In the genomic region with DNA sequence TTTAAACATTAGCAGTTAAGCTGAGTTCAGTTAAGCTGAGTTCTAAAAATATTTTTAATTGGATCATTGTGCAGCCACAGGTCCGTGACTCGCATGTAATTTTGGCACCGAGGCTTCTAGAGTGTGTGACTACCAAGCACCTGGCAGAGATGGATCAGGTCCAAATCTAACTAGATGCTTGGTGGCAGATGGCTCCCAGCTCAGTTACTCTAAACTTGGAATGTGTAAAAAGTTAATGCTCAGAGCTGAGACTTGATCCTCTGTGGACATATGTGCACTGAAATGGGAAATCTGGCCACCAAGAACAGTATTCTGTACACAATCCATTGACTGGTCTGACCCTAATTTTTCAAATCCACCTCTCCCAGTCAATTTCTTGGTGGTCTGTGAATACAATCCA, we compare ENCODE assay signal across 9 mouse cellular contexts.
DNase-seq lines count a peak whose midpoint lies in the region; ATAC-seq and TF ChIP-seq lines count a peak whose summit lies in the region.
"Had no signal": no experiment of that assay in that cellular context is flagged by ENCODE, and none has a peak within 500 bp of the region (broad histone marks: within the 10 kb centered on the region; RNA-seq: fewer than 3 reads in every experiment).

No protein-coding gene starts in this region.

- DNase-seq in heart, postnatal 10 days: peak; percentile 15 to 33
- no peak for DNase-seq in heart, postnatal 25 days (ENCODE audit: low spot score)
- peak; percentile 66 to 92 for DNase-seq in cerebellum, adult 2 months
- DNase-seq in left cerebral cortex, postnatal 36 days (ENCODE audit: low spot score in 2 of 2): peak; percentile 59 to 70
- DNase-seq in spleen, postnatal 10 days (ENCODE audit: low spot score in 2 of 2): no peak
- no peak for DNase-seq in neural tube, embryonic 10.5 days (ENCODE audit: extremely low spot score, low spot score)

- H3K27ac ChIP-seq in cerebellum, adult 2 months (ENCODE audit: insufficient read depth, low read length): no peak overlapping the region
- H3K27ac ChIP-seq in hindbrain, embryonic 16.5 days (ENCODE audit: low read depth, low read length): no peak overlapping the region
- H3K27ac ChIP-seq: kidney, postnatal 0 days had no signal

- no peak overlapping the region for H3K4me3 ChIP-seq in cerebellum, adult 2 months (replicated peaks; ENCODE audit: insufficient read depth, low read depth, low read length)
- no peak overlapping the region for H3K4me3 ChIP-seq in hindbrain, embryonic 16.5 days (ENCODE audit: low read length)

- no peak for TF ChIP-seq POLR2A in cerebellum, adult 2 months (IDR thresholded peaks at IDR 0.05; ENCODE audit: borderline replicate concordance, insufficient read depth, low read length)

- H3K9me3 ChIP-seq in hindbrain, embryonic 16.5 days (ENCODE audit: control insufficient read depth, low read length): no peaks in the 10 kb centered on the region

- no peaks in the 10 kb centered on the region for H3K27me3 ChIP-seq in cerebellum, adult 2 months (ENCODE audit: control insufficient read depth, insufficient read depth, low read length)
- no peaks in the 10 kb centered on the region for H3K27me3 ChIP-seq in hindbrain, embryonic 16.5 days (replicated peaks; ENCODE audit: control insufficient read depth, insufficient read depth, low read length)

- H3K4me1 ChIP-seq in cerebellum, adult 2 months (ENCODE audit: control insufficient read depth, insufficient read depth, low read length): no peaks in the 10 kb centered on the region
- no peaks in the 10 kb centered on the region; the same call in 1 of the 2 replicates for H3K4me1 ChIP-seq in hindbrain, embryonic 16.5 days (ENCODE audit: control insufficient read depth, insufficient read depth, low read depth, low read length)

- H3K9ac ChIP-seq in hindbrain, embryonic 16.5 days (ENCODE audit: low read depth, low read length): no peak overlapping the region

- TF ChIP-seq CTCF in cerebellum, adult 2 months (IDR thresholded peaks at IDR 0.05; ENCODE audit: borderline replicate concordance, insufficient read depth, low read depth, low read length): no peak

- H3K36me3 ChIP-seq in hindbrain, embryonic 16.5 days (ENCODE audit: control insufficient read depth, insufficient read depth, low read length): no peaks in the 10 kb centered on the region

- no peak overlapping the region for H3K4me2 ChIP-seq in hindbrain, embryonic 16.5 days (ENCODE audit: low read length)

- intact Hi-C loops in heart, postnatal 10 days (cut with DNase I): no loop called here
- intact Hi-C loops in heart, postnatal 25 days (cut with DNase I): no loop called here
- intact Hi-C loops in left cerebral cortex, postnatal 36 days (cut with DNase I): no loop called here

- 12% methylated on average over 3 of the region's 3 CpGs for WGBS in cerebellum, adult 2 months
- WGBS in hindbrain, embryonic 16.5 days: 46% methylated on average over 3 of the region's 3 CpGs

- peak; percentile 94 for ATAC-seq in hindbrain, embryonic 16.5 days
- ATAC-seq in monocyte, adult 5-6 weeks (replicated peaks; ENCODE audit: insufficient number of reproducible peaks, low FRiP score, low TSS enrichment, poor library complexity, severe bottlenecking): no peak

Comparison
In these comparisons a context has a peak if more than half of its experiments do, and no peak if none do; other contexts are left out.
1. DNase-seq: peak in heart, postnatal 10 days (2 of 2), cerebellum, adult 2 months (2 of 2) and left cerebral cortex, postnatal 36 days (2 of 2); none in heart, postnatal 25 days (single experiment), spleen, postnatal 10 days (0 of 2) and neural tube, embryonic 10.5 days (single experiment).